Mouse (Mus musculus) urinary bladder, adult 2 months (tissue): Measurements from ENCODE around the gene Carns1. TPM values are rescaled to one million over a fixed set of nuclear protein-coding genes. Genes with fewer than 3 reads are reported as not detected.
"Not testable (repeated sequence)": the region's sequence is repeated elsewhere in the genome, so short reads cannot be mapped to it uniquely, and the experiment has no call there.

Experiments used
- DNase-seq: peaks from one replicate; pipeline ENCODE4 v3.0.0; 2022; ENCODE audit warnings: low spot score
- polyA plus RNA-seq: library from polyadenylated mRNA; depleted of rRNA; stranded (reverse); fragments of >200 nt; gene quantifications from 2 replicates; pipeline ENCODE4 v1.2.3, GENCODE M21; 2012

Gene Carns1
- polyA plus RNA-seq, 1 experiment = 21.7 TPM

GRCm38 (mm10) chr19:4150567-4151487 is 24.5 kb downstream of the Carns1 start:
- no peak for DNase-seq

- no peak for DNase-seq
Observed at GRCm38 (mm10) chr19:4149764-4150461, 25.4 kb downstream of the Carns1 start.

- no peak for DNase-seq
Observed at GRCm38 (mm10) chr19:4149283-4149682, 26.0 kb downstream of the Carns1 start.

GRCm38 (mm10) chr19:4148819-4149218 is 26.5 kb downstream of the Carns1 start:
- no peak for DNase-seq

- DNase-seq = peak; percentile 92
Observed at GRCm38 (mm10) chr19:4148491-4148806, 26.8 kb downstream of the Carns1 start, which contains the start of gene Coro1b. TSS of gene Coro1b (plus strand) at chr19:4148619.

- no peak for DNase-seq
Observed at GRCm38 (mm10) chr19:4147782-4148490, 27.3 kb downstream of the Carns1 start.

GRCm38 (mm10) chr19:4147022-4147405 is 28.3 kb downstream of the Carns1 start:
- no peak for DNase-seq

GRCm38 (mm10) chr19:4146366-4147021 is 28.8 kb downstream of the Carns1 start:
- DNase-seq = no peak

- DNase-seq = no peak
Observed at GRCm38 (mm10) chr19:4145936-4146335, 29.3 kb downstream of the Carns1 start.

GRCm38 (mm10) chr19:4144550-4145498 is 30.5 kb downstream of the Carns1 start:
- DNase-seq = no peak

- DNase-seq = no peak
Observed at GRCm38 (mm10) chr19:4143759-4144268, 31.5 kb downstream of the Carns1 start, which contains the start of gene Cabp4. TSS of gene Cabp4 (minus strand) at chr19:4144033.

GRCm38 (mm10) chr19:4142416-4143173 is 32.7 kb downstream of the Carns1 start:
- DNase-seq = no peak

GRCm38 (mm10) chr19:4140147-4140546 is 35.1 kb downstream of the Carns1 start:
- no peak for DNase-seq

- DNase-seq = no peak
Observed at GRCm38 (mm10) chr19:4139446-4139845, 35.8 kb downstream of the Carns1 start, which contains the start of gene Gpr152. TSS of gene Gpr152 (plus strand) at chr19:4139787.

GRCm38 (mm10) chr19:4137913-4138312 is 37.4 kb downstream of the Carns1 start:
- DNase-seq = no peak

- no peak for DNase-seq
Observed at GRCm38 (mm10) chr19:4136463-4136862, 38.8 kb downstream of the Carns1 start.

GRCm38 (mm10) chr19:4135963-4136345 is 39.3 kb downstream of the Carns1 start:
- DNase-seq = not testable (repeated sequence)

- not testable (repeated sequence) for DNase-seq
Observed at GRCm38 (mm10) chr19:4135229-4135962, 39.9 kb downstream of the Carns1 start.

- DNase-seq = no peak
Observed at GRCm38 (mm10) chr19:4134354-4134753, 40.9 kb downstream of the Carns1 start.
